Mouse (Mus musculus): Measurements from ENCODE around the gene Hoxd4.

Hoxd4 gene

DNA sequence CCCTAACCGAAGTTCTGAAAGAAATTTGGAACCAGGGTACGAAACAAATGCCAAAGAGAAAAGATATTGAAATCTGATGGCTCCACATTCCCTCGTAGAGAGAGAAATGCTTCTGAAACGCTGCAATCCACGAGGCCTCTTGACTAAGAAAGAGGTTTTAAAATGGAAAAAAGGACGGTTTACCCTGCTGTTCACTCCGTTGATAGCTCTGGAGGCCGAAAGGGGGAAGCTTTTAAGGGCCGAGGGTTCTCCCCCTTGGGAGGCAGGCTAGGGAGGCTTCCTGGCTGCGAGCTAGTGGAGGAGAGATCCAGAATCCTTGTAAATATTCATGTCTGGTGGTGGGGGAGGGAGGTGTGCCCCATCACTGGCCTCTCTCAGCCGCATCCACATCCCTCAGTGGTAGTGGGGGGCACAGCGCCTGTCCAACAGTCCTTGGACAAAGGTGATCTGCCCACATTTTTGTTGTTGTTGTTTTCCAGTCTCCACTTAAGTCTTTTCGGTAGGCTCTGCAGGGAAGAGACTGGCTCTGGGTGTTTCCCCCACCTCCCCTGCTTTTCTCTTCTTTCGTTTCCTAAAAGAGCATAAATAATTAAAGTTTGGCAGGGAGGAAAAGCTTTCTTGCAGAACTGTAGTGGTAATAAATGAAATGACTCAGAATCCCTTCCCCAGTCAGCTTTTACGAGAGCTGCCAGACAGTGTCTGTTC, 32.7 kb upstream of the Hoxd4 start, which contains the start of gene Hoxd11:
Gene Hoxd11, plus strand, starts transcription at position 667 of the 705 bp plus-strand sequence.
- no peak for DNase-seq (ENCODE audit: low read depth, low spot score)

DNA sequence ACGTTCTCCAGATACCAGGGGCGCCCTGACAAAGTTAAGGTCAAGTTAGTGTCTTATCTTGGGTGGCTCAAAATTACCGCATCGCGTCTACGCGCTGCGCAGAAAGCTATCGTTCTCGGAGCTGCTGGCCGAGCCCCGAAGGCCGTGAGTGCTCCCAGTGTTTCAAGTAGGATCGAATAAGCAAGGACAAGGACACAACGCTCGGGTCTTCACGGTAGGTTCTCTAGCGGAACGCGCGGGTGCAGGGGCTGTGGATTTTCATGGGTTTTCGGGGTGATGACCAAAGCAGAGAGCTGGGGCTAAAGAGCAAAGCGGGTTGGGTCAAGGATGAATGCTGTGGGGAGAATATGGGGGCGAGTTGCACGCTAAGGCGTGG, 32.1 kb upstream of the Hoxd4 start:
- no peak for DNase-seq (ENCODE audit: low read depth, low spot score)

DNA sequence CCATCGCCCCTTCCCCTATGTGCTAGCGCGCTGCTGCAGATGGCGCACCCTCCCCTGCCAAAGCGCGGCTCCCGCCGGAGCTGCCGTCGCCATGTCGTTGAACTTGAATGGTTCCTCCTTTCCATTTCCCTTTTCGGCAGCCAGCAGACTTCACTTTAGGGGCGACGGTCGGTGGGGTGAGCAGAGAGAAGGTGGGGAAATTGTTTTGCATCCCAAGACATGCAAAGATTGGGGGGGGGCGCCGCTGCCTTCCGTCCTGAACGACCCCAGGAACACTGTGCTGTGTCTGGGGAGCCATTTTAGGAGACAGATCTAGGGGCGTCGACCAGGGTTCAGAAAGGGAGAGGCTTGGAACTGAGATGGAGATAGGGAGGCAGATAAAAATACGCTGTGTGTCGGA, 31.7 kb upstream of the Hoxd4 start:
- DNase-seq (ENCODE audit: low read depth, low spot score) = no peak

DNA sequence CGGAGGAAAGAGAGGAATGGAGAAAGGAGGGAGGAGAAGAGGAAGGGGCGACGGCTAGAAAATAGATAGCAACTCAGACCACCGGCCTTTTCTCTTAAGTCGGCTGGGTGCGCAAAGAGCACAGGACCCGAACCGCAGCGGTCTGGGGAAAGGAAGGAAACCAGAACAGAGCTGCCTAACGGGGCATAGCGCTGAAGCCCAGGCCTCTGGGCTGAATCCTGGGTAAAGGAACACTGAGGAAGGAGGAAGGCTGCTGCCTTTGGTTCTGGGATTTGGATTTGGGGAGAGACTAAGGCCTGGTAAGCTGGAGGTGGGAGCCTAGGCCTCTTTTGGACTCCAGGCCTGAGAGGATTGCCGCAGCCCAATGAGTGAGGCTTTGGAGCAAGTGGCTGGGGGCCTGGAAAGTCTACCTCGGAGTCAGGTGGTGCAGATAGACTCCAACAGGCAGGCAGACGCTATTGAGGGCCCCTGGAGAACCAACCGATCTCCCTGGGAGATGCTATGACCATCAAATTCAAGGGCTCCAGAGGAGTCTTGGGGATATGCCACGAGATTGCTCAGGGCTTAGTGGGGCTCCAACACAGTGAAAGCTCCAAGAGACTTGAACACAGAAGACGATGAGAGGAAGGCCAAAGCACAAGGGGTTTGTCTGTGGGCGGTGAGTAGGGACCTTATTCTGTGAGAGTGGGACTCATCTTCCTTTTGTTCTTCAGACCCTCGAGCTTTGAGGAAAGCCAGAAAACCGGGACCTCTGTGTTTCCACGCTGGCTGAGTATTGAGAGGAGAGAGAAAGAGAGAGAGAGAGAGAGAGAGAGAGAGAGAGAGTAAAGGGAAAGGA, 30.9 kb upstream of the Hoxd4 start:
- DNase-seq (ENCODE audit: low read depth, low spot score) = no peak

DNA sequence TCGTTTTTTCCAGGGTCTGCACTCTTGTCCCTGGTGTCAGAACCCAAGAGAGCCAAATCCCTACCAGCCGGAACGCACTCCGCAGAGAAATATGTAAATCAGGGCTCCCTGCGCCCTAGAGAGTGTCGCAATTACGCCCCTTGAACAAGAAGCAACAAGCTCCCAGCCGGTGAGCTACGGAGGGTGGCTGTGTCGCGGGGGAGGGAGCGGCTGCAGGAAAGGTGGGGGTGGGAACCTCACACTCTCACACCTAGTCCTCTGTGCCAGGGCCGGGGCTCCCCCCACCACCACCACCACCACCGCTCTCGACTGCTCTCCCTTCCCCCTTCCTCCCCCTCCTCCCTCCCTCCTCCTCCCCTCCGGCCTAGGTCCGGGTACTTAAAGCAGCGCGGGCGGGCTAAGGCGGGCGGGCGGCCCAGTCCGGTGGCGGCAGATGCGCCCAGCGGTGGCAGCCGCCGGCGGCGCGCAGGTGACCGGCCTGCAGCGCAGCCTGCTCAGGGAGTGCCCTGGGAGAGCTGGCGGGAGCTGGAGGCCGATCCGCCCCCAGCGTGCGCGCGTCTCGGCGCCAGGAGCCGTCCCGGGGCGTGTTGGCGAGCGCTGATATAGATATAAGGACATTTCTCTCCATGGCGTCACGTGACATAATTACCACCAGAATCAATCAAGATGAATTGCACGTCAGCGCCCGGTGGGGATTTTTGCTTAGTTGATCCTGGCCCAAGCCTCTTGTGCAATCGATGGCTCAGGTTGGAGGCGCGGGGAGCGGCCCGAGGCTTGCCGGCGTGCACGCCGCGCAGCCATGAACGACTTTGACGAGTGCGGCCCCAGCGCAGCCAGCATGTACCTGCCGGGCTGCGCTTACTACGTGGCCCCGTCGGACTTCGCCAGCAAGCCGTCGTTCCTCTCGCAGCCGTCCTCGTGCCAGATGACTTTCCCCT, 29.9 kb upstream of the Hoxd4 start:
- DNase-seq (ENCODE audit: low read depth, low spot score) = no peak

DNA sequence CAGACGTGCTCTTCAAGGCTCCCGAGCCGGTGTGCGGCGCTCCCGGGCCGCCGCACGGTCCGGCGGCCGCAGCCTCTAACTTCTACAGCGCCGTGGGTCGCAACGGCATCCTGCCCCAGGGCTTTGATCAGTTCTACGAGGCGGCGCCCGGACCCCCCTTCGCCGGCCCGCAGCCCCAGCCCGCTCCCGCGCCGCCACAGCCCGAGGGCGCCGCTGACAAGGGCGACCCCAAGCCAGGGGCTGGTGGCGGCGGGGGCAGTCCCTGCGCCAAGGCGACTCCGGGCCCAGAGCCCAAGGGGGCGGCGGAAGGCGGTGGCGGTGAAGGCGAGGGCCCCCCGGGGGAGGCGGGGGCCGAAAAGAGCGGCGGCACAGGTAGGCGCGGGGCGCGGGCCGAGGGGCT, 28.9 kb upstream of the Hoxd4 start:
- DNase-seq (ENCODE audit: low read depth, low spot score) = no peak

DNA sequence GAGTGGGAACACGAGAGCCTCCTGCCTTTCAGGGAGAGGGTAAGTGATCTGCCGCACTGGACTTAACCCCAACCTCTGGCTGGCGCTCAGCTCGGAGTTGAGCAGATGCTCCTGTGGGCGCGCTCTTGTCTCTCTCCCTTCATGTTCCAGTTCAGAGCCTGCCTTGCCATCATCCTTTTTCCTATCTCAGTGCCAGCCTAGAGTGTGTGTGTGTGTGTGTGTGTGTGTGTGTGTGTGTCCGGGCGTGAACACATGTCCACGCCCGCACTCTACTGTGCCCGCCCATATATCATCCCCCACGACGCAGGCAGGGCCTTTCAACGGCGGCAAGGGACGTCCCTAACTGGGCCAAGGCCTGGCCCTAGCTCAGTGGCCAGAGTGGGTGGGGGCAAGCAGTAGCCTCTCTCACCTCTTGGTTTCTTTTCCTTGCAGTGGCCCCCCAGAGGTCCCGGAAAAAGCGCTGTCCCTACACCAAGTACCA, 28.2 kb upstream of the Hoxd4 start:
- no peak for DNase-seq (ENCODE audit: low read depth, low spot score)

DNA sequence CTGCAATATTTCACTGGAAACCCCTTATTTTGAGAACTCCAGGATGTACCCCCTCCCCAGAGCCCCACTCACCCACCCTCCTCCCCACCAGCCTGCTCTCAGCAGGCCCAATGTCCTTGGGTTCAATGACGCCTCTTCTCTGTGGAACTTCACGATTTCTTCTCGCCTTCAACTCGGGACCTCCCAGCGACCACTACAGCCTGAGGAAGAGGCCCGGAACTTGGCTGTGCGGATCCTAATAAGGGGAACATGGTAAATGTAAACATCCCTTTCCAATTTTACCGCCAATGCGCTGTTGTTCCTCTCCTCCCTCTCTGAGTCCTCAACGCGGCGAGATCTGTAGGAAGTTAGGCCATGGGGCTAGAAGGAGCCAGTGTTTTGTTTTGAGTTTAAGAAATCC, 27.6 kb upstream of the Hoxd4 start:
- DNase-seq (ENCODE audit: low read depth, low spot score) = no peak

DNA sequence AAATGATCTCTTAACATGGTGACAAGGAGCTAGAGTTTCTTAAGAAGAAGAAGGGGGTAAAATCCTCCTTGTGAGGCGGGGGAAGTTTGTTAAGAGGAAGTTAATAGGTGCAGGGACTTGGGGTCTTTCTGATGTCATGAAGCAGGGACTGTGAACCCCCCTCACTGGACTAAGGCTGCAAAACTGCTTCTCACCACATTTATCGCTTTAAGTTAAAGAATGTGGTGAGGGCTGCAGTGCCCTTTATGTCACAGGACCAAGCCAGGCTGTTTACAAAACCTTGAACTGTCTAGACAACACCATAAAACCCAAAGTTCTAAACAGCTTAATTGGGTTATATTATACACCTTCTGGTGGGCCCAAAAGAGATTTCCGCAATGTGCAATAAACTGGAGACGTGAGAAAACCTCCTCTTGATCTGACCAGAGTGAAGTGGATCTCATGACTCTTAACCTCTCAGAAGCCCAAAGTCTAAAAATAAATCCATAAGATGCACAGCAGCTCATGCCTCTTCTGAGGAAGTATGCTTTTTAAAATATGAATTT, 26.6 kb upstream of the Hoxd4 start:
- no peak for DNase-seq (ENCODE audit: low read depth, low spot score)

DNA sequence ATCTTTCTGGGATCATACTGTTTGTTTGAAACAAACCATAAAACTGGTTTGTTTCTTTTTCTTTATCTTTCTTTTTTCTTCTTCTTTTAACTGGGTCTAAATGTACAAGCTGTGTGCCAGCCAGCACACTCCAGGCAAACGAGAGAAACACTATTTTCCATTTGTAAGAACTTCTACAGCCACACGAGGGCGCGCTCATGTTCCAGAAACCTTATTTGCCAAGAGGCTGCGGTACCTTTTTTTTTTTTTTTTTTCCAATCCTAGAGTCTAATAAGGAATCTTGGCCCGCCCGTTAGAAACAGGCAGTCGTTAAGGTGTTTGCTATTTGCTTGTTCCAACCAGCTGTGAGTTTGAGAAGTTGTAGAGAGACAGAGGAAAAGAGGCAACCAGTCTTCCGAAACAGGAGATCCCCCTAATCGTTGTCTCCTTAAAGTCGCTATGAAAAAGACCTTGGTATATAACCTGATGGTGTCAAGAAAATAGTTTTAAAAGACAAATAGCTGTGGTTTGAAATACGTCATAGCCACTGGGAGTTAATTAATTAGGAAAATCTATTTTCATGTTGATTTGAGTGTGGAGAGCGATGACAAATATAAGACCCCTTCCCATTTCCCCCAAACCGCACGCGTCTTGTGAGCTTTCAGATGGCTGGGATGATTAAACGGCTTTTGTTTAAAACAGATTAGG, 25.3 kb upstream of the Hoxd4 start:
- peak; percentile 88 for DNase-seq (ENCODE audit: low read depth, low spot score)

DNA sequence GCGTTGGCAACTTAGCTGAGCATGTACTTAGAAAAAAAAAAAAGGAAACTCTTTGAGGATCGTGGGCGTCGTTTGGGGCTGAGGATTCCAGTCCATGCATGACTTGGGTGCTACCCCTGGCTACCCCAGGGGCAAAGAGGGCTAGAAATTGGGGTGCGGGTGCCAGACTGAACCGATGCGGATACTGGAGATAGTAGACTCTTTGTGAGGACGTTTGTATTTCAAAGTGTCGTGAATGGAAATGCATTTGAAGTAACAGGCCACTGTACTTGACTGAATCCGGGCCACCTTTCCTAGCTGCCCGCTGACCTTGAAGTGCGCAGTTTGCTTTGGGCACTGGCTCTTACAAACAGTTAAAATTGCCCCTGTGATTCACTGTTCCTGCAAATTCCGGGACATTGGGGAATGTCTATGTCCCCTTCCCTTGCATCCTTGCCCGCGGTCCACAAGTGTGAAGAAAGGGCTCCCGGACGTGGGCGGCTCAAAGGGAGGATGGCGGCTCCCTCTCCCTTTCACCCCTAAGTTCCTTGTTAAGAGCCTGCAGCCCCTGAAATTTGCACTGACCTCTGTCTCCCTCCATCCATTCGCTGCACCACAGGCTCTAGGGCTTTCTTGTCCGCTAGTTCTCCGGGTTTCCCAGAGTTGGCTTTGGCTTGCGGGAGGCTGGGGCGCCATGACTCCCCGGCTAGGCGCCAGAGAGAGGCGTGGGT, 24.6 kb upstream of the Hoxd4 start:
- no peak for DNase-seq (ENCODE audit: low read depth, low spot score)

DNA sequence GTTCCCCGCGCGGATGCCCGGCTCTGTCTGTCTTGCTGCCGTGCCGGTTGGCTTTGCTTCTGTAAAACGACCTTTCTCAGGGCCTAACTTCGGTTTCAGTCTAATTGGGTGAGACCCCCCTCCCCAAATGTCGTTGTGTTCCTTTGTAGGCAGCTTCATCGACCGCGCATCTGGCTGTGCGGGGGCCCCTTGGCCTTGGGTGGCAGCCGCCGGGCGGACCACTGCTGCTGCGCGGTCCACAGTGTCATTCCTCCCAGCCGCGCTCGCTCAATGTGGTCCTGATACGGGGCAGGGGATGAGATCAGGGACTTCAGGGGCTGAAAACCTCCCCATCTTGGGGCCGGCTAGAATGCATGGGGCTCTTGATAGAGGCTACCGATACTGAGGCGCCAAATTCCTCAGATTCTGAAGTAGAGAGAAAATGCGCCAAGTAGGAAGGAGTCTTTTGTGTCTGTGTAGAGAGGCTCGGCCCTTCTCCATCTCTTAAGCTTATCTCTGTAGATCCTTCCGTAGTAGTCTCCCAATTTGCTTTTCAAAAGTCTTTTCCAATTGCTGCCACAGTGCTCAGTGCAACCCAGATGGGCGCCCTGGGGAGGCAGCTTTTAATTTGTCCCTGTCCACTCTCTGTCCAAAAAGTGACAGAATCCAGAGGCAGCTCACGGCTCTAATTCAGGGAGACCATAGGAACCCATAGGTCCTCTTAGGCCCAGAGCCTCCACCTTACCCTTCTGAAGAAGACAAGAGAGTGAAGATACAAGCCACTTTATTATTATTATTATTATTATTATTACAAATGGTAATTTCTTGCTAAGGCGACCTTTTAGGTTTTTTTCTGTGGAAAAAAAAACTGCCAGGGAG, 23.8 kb upstream of the Hoxd4 start:
- no peak for DNase-seq (ENCODE audit: low read depth, low spot score)

DNA sequence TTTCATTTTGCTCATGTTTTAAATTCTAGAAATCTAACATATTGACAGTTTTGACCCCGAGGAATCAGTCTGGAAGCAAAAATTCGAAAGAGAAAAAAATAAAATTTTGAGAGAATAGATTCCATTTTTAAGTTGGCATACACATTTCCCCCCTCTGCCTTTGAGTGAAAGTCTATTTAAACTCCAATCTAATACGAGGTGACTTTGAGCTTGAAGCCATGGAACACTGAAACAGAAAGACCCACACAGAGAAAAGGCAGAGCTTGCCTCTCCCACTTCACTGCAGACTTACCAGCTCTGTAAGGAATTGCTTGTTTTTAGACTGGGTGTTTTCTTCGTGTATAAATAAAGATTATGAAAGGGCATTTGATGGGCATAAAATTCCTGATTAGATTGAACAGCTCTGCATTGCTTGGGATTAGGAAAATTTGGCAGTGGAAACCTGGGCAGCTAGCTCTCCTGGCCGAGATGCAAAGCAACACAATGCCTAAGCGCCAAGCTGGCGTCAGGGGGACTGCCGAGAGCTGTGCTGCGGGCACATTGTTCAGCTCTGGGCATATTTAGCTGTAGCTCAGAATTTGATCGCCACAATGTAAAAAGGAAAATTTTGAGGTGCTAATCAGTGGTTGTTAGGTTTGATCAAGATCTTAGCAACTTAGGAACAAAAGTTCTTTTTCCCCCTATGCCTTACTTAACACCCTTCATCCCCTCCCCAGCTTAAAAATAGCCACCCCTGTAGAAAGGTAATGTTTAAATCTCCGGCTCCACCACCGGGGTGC, 22.7 kb upstream of the Hoxd4 start:
- no peak for DNase-seq (ENCODE audit: low read depth, low spot score)

DNA sequence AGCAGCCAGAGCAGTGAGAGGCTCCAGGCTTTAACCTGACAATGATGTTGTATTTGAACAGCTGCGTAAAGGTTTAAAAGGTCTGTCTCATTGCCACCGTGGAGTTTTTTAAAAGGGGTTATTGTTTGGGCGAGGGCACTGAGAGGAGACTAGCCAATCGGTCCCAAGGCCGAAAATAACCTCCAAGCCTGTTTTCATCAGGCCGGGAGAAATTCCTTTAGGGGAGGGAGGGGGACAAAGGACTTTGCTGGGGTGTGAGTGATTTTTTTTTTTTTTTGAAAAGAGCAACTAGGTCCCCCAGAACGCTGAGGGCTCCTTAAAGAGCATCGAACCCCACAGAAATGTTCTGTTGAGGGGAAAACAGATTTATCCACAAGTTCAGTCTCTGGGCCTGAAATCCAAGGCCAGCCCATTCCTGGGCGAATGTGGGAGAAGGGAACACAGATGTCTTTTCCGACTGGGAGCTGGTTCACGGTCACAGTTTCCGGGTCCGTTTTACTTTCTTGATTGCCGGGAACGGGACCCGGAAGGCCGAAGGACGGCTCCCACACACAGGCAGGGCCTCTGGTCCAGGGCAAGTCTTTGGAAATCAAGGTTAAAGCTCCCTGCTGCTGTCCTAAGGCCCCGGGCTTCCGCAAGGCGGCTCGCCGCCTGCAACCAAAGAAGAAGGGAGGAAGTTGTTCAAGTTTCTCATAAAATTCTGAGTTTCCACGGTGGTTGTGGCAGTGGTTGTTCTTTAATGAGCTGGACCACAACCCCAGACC, 22.0 kb upstream of the Hoxd4 start:
- DNase-seq (ENCODE audit: low read depth, low spot score) = no peak

DNA sequence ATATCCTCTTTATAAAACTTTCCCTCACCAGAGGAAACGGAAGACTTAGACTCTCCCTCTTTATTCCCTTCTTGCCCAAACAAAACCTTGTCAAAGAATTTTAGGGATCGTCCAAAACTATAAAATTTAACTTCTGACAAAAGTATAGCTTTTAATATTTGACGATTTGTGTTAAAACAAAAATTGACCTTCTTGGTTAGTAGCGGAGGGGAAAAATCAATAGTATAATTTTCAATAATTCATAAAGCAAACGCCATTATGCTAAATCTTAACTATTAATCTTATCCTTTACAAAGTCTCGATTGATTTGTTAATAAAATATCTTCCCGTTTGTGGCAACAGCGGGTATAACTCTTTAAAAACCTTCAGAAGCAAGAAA, 21.4 kb upstream of the Hoxd4 start:
- DNase-seq (ENCODE audit: low read depth, low spot score) = no peak

DNA sequence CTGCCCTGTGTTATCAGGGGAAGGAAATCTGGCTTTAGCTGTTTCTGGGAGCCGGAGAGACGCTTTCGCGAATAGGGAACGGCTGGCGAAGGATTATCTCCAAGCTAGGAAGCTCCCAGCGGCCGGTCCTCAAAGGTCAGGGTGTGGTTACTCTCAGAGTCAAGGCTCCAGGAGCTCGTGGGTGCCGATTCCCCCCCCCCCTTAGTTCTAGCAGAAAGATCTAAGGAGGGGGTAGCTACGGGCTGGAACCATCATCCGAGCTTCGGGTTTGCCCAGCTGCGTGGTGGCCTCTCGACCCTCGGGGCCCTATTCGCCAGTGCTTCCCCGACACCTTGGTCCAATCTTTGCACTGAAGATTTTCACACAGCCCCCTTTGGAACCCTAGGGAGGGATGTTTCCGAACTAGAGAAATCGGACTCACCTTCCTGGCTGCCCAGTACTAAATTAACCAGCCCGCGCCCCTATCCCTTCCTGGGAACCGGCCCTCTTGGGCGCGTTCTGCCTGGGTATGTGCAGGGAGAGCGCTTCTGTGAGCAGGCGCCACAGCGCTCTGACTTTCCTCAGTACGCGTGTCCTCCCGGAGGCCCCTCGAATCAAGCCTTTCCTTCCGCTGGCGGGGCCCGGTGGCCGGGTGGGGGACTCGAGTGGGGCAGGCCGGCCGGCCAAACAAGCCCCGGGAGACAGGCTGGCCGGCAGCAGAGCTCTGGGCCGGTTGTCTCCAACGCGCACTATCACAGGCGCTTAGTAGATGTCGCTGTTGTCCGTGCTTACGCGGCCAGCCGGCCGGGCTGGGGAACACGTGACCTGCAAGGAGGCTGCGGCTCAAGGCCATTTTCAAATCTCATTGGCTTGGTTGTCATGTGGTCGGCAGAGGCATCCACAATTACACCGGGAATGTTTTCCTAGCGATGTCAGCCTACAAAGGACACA, 20.4 kb upstream of the Hoxd4 start, which contains the start of gene Hoxd10:
Gene Hoxd10, plus strand, starts transcription at position 903 of the 930 bp plus-strand sequence.
- DNase-seq (ENCODE audit: low read depth, low spot score) = peak; percentile 67

All from 3T3-L1 (cell line).